Mouse (Mus musculus): ENCODE measurements around the gene Atxn1.

Gene Atxn1

GRCm38 (mm10) chr13:45709402-45709801 is 255.4 kb downstream of the Atxn1 start:
- no peak for DNase-seq

GRCm38 (mm10) chr13:45701296-45701790 is 263.5 kb downstream of the Atxn1 start:
- peak; percentile 21 to 23 for DNase-seq

DNA sequence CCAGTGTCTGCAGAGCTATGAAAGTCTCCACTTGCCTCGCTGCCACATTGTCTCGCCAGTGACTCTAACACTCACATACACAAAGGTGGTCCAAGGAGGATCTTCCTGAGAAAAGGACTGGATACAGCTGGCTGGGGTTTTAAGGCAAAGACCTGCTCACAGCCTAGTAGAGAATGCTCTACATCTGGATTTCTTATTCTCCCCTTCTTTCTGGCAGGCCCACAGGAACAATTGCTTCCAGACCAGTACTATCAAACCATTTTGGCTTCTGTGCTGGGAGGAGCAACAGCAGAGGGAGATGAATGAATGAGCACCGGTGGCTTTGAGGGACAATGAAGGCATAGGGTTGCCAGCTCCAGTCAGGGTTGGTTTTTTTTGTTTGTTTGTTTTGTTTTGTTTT is 265.8 kb downstream of the Atxn1 start:
- no peak for DNase-seq

DNA sequence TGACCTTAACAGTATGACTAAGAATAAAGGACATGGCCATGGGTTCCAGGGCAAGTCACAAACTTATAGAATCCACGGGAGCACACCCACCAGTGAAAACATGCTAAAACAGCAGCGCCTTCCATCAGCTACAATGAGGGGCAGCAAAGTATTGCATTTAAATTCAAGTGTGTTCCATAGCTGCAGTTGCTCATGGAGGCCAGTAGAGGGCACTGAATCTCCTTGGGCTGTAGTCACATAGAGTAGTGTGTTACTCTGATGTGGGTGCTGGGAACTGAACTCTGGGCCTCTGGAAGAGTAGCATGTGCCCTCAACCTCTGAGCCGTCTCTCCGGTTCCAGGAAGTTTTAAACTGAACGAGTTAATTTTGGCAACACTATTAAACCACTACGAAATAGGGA is 268.8 kb downstream of the Atxn1 start:
- no peak for DNase-seq

- DNase-seq: peak; percentile 38 to 60
Observed at GRCm38 (mm10) chr13:45694921-45695437, 269.8 kb downstream of the Atxn1 start.

DNA sequence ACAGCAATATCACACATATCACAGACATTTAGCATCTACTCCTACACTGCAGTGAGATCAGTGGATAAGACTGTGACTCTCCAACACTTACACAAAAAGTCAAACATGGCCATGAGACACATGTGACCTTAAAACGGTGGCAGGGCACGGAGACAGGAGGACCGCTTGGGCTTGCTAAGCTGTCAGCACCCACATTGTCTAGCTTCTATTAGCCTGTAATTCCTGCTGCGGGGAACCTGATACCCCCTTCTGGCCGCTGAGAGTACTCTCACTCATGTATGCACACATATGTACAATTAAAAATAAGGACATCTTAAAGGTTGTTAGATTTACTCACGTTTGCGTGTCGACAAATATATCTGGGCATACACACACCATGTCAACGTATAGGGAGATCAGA is 270.9 kb downstream of the Atxn1 start:
- DNase-seq: no peak

GRCm38 (mm10) chr13:45693534-45693933 is 271.3 kb downstream of the Atxn1 start:
- DNase-seq: no peak

DNA sequence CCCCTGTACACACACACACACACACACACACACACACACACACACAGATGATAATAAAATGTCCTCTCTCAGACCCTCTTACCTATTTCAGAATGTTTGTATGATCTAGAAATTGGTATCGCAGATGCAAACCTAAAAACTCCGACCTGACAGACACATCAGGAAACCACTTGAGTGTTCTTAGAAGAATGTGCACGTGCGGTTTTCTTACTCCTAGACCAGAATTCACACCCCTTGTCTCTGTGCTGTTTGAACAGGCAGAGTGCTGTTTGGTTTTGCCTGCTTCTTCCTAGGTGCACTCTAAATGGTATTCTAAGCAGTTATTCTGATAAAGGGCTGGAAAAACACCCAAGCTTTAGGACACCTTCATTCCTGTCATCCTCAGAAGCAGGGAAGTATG is 271.7 kb downstream of the Atxn1 start:
- no peak for DNase-seq

DNA sequence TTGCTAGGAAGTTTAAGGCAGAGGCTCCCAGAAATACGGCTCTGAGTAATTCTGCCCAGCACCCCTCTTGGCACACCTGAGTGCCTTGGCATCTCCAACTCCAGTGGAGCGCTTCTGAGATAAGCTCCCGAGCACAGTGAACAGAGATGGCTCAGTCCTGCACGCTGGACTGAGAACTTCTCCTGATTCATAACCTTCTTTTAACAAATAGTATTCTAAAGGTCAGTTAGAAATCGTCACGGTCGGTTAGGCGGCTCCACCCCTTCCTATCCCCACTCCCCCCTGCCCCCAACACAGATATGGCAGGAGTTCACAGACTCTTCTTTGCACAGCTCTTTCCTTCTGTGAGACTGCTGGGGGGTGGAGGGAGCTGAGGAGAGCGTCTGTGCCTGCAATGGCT is 272.4 kb downstream of the Atxn1 start:
- peak; percentile 30 to 46 for DNase-seq

GRCm38 (mm10) chr13:45690426-45690825 is 274.4 kb downstream of the Atxn1 start:
- peak; percentile 32 to 55 for DNase-seq

DNA sequence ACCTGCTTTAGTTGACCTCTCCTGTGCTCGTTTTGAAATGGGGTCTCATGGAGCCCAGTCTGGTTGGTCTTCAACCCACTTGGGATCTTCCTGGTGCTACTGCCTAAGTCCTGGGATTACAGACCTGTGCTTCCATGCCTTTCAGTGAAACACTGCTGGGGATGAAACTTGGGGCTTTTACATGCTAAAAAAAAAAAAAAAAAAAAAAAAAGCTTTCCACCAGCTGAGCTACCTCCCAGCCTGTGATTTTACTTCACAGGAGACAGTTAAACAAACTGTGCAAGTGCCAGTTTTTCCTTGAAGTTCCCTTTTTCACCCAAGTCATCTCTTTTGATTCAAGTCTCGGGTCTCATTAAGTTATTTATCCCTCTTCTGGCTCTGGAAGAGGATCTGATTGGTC is 275.9 kb downstream of the Atxn1 start:
- no peak for DNase-seq

- no peak for DNase-seq
Observed at GRCm38 (mm10) chr13:45687581-45687980, 277.2 kb downstream of the Atxn1 start.

- no peak for DNase-seq
Observed at GRCm38 (mm10) chr13:45686309-45686582, 278.6 kb downstream of the Atxn1 start.

DNA sequence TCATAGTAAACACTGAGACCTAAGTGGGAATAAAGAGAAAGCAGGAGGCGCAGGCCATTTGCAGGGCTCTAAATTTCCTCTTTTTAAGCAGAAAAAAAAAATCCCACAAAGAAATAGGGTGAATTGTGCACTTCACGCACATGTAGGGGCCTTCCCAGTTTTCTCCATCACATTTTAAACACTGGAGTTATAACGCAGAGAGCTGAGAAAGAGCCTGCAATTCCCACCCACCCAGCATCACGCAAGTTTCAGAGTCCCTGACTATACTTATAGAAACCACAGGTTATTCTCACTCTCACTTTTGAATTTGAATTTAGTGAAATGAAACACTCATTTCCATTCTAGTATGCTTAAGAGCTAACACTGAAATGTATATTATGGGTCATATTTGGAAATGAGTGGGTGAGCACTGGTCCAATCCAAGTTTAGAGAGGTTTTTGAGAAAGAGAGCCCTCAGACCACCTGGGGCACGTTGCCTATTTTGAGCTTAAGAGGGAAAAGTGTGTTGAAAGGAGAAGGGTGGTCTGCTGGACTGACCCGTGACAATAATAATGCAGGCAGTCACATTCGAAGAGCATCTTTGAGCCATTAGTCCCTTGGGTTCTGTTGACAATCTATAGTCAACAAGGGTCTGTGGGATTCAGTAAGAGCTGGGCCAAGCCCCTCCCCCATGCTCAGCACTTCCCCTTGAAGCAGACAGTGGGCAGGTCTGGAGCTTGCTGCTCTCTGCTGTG is 279.1 kb downstream of the Atxn1 start:
- no peak for DNase-seq

DNA sequence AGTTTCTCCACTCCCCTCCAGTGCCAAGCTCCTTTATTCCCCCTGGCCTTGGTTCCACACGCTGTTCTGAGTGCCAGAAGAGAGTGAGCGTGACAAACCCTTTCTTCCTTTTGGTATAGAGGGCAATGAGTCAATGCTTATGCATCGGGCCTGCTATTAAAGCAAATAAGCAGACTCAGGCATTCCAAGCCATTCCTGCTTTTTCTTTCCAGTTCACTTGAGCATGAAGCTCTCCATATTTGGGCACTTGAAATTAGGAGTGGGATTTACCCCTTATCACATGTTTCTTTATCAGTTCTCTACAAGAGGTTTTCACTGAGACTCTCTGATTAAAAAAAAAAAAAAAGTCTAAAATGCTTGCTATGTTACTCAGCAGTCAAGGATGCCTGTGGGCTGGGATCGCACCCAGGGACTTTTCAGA is 279.9 kb downstream of the Atxn1 start:
- no peak for DNase-seq

DNA sequence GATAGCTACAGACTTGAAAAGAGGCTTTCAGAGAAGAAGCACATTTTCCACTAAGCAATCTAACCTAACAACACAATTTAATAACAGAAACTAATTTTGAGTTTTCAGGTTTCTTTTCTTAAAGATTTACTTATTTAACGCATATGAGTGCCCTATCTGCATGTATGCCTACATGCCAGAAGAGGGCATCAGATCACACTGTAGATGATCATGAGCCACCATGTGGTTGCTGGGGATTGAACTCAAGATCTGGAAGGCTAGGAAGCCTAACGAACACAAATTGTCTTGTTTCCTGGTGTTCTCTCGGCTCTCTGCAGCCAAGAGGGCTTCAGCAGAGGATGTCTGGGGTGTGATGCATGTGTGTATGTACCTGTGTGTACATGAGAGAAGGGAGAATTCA is 280.8 kb downstream of the Atxn1 start:
- no peak for DNase-seq

- no peak for DNase-seq
Observed at GRCm38 (mm10) chr13:45681196-45681595, 283.6 kb downstream of the Atxn1 start.

DNA sequence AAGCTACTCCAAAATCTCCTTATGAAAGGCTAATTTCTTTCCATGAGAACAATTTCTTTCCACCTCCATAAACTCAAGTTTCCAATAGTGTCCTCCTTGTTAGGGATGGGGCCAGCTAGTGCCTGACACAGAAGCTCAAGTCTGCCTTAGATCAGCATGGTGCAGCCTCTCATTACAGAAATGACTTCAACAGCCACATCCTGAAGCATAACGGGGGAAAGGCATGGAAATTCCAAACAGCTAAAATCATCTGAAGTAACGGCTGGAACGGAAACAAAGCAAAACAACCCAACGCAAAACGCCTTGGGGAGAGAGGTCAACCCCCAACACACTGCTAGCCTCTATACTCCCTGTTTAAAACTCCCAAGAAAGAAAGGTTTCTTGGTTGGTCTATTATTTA is 284.2 kb downstream of the Atxn1 start:
- DNase-seq: no peak

- no peak for DNase-seq
Observed at GRCm38 (mm10) chr13:45679096-45679495, 285.7 kb downstream of the Atxn1 start.

GRCm38 (mm10) chr13:45672628-45673027 is 292.2 kb downstream of the Atxn1 start:
- no peak for DNase-seq

DNA sequence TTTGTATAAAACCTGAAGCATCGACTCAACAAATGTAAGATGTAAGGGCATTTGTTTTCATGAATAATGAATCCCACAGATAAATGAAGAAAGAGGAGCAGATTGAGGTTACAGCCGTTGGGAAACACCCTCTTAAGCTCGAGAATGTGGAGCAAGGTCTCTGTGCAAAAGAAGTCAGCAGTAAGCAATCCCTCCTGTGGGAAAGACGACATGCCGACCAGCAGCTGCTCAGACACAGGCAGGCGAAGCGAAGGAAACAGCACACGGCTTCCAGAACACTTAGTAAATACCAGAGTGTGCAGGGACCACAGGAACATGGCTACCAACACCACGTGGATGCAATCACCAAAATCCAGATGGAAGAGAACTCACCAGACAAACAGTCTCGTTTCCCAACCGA is 294.8 kb downstream of the Atxn1 start:
- no peak for DNase-seq

- no peak for DNase-seq
Observed at GRCm38 (mm10) chr13:45662852-45663251, 302.0 kb downstream of the Atxn1 start.

DNA sequence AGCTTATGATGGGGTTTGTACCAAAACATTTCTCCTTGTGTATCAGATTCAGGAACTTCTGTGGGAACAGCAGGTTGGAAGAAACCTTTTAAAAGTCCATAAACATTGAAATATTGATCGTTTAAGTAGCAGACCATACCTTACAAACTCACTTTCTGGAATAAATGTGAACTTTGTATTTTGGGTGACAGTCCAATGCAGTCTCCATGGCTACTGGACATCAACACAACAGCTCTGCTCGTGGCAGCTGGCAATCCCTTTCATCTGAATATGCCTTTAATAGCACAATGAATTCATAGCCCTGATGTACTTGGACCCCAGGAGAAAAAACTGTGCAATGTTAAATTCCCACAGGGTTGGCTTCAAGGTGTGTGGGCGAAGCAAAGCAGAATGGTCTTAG is 302.6 kb downstream of the Atxn1 start:
- no peak for DNase-seq

GRCm38 (mm10) chr13:45661283-45662185 is 303.3 kb downstream of the Atxn1 start:
- no peak for DNase-seq

Data from cerebellum, adult 18-20 months (tissue).